Mouse (Mus musculus) thymus, postnatal 36 days (tissue): Measurements from ENCODE around the gene Llgl1.

Experiments used
- DNase-seq, 2 experiments: peaks; one replicate each; pipeline ENCODE4 v3.0.0; 2022; ENCODE audit warnings: mixed read lengths in 2 of 2

The Llgl1 gene

GRCm38 (mm10) chr11:60699524-60700075 is at the start of gene Llgl1:
Llgl1 (plus strand) TSS chr11:60699723.
- DNase-seq: peak; percentile 85 to 91

- peak in 1 of 2 experiments; percentile 4 for DNase-seq
Measured at GRCm38 (mm10) chr11:60696165-60696564, 3.4 kb upstream of the Llgl1 start.

- no peak for DNase-seq
Measured at GRCm38 (mm10) chr11:60697561-60697960, 2.0 kb upstream of the Llgl1 start.

GRCm38 (mm10) chr11:60698806-60699523 is 558 bp upstream of the Llgl1 start:
- peak; percentile 63 to 67 for DNase-seq

GRCm38 (mm10) chr11:60700320-60701185 is 1.0 kb downstream of the Llgl1 start:
- peak in 1 of 2 experiments; percentile 1 for DNase-seq

GRCm38 (mm10) chr11:60701611-60702010 is 2.1 kb downstream of the Llgl1 start:
- DNase-seq: no peak

- DNase-seq: peak; percentile 70 to 72
Measured at GRCm38 (mm10) chr11:60703131-60703530, 3.6 kb downstream of the Llgl1 start.

GRCm38 (mm10) chr11:60704023-60704880 is 4.7 kb downstream of the Llgl1 start:
- peak in 1 of 2 experiments; percentile 3 for DNase-seq

GRCm38 (mm10) chr11:60705255-60705654 is 5.7 kb downstream of the Llgl1 start:
- DNase-seq: no peak

- no peak for DNase-seq
Measured at GRCm38 (mm10) chr11:60706076-60706475, 6.6 kb downstream of the Llgl1 start.

GRCm38 (mm10) chr11:60706696-60707480 is 7.4 kb downstream of the Llgl1 start:
- peak in 1 of 2 experiments; percentile 4 for DNase-seq

- DNase-seq: peak in 1 of 2 experiments; percentile 10
Measured at GRCm38 (mm10) chr11:60707672-60708071, 8.1 kb downstream of the Llgl1 start.

GRCm38 (mm10) chr11:60708631-60709030 is 9.1 kb downstream of the Llgl1 start:
- DNase-seq: no peak

GRCm38 (mm10) chr11:60709481-60710465 is 10.2 kb downstream of the Llgl1 start:
- no peak for DNase-seq

GRCm38 (mm10) chr11:60711218-60711617 is 11.7 kb downstream of the Llgl1 start:
- DNase-seq: no peak

GRCm38 (mm10) chr11:60712040-60712439 is 12.5 kb downstream of the Llgl1 start:
- DNase-seq: peak in 1 of 2 experiments; percentile 6

- DNase-seq: no peak
Measured at GRCm38 (mm10) chr11:60712639-60713255, 13.2 kb downstream of the Llgl1 start.

GRCm38 (mm10) chr11:60715833-60716232 is 16.3 kb downstream of the Llgl1 start:
- DNase-seq: no peak

- DNase-seq: no peak
Measured at GRCm38 (mm10) chr11:60719263-60719662, 19.7 kb downstream of the Llgl1 start.
